Mouse (Mus musculus) heart, postnatal 25 days (tissue): ENCODE data around the gene Dcaf17. TPM values are rescaled to one million over a fixed set of nuclear protein-coding genes. Genes with fewer than 3 reads are reported as not detected.

Experiments used
- total RNA-seq, 2 experiments: library from RNA; stranded (reverse); gene quantifications; 2 replicates each; pipeline ENCODE4 v1.2.3; 2021

Dcaf17 gene
- total RNA-seq, 2 experiments from 2014 or later: 4.9 to 5.2 TPM

Other genes with a start within 250 kb of the Dcaf17 start
- gene Tlk1, start 229.6 kb upstream of the Dcaf17 start, total RNA-seq: 10 to 100 TPM; 31.2 to 31.9 TPM
- gene Mettl8, start 255 bp downstream of the Dcaf17 start, total RNA-seq: 1 to 10 TPM; 4.2 to 5.3 TPM
- 1 to 10 TPM; 1.5 to 1.9 TPM for gene Cybrd1, start 62.6 kb downstream of the Dcaf17 start, total RNA-seq
- 10 to 100 TPM; 55.8 to 63.1 TPM for gene Dync1i2, start 156.4 kb downstream of the Dcaf17 start, total RNA-seq